Mouse (Mus musculus) cortical plate, adult 2 months (tissue): ENCODE results near the gene Tiam1.

Experiments
- CTCF ChIP-seq: fragments of 200-500 bp; IDR thresholded peaks from 2 replicates; pipeline ENCODE4 v1.5.1; 2011; ENCODE audit warnings: mild to moderate bottlenecking, control low read depth, low read length; ENCODE audit not compliant: insufficient read depth; ENCODE audit errors: extremely low read depth
- POLR2A ChIP-seq: fragments of 200-500 bp; IDR thresholded peaks from 2 replicates; pipeline ENCODE4 v1.6.1; 2011; ENCODE audit warnings: mild to moderate bottlenecking, low read length, control low read depth; ENCODE audit not compliant: insufficient read depth; ENCODE audit errors: extremely low read depth

DNA sequence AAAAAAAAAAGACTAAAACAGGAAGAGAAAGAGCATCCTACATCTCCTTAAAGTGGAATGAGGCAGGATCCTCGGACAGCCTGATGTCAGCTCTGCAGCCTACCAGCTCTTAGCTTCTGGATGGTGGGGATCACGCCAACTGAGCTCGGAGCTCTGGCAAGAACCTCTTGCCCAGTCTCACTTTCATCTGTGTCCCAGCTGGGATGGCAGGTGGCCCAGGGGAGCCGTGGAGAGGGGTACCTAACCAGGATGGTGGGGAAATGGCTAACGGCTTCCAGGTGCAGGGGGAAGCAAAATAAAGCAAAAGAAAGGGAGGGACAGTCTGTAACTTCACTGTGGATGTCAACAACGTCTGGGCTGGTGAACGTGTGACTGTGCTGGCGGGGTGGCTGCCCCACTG lies 337.6 kb downstream of the Tiam1 start:
- TF ChIP-seq CTCF, result no peak
- no peak for TF ChIP-seq POLR2A
